Mouse (Mus musculus) embryonic facial prominence, embryonic 13.5 days (tissue): ENCODE results near the gene Cd9. TPM values are rescaled to one million over a fixed set of nuclear protein-coding genes. Genes with fewer than 3 reads are reported as not detected.

Source experiments
- ATAC-seq: fragments of 200-750 bp; cut with Nextera tagmentation; 2 replicates; pipeline ENCODE4 v1.8.0; 2017; ENCODE audit warnings: low read depth; ENCODE audit not compliant: insufficient number of reproducible peaks, insufficient read depth, low FRiP score, low TSS enrichment
- H3K27ac ChIP-seq: fragments of 300-500 bp; sonication (generic); 2 replicates; pipeline ENCODE4 v1.5.1; 2015; ENCODE audit warnings: moderate library complexity, mild to moderate bottlenecking, inconsistent platforms
- H3K27me3 ChIP-seq: fragments of 300-500 bp; sonication (generic); 2 replicates; pipeline ENCODE4 v1.6.1; 2015; ENCODE audit warnings: mild to moderate bottlenecking, inconsistent platforms
- H3K36me3 ChIP-seq: fragments of 300-500 bp; sonication (generic); 2 replicates; pipeline ENCODE4 v1.6.1; 2015; ENCODE audit warnings: mild to moderate bottlenecking, inconsistent platforms
- H3K4me1 ChIP-seq: fragments of 300-500 bp; sonication (generic); 2 replicates; pipeline ENCODE4 v1.6.1; 2015; ENCODE audit warnings: inconsistent platforms
- H3K4me2 ChIP-seq: fragments of 300-500 bp; sonication (generic); 2 replicates; pipeline ENCODE4 v1.6.1; 2015; ENCODE audit warnings: moderate library complexity, mild to moderate bottlenecking, inconsistent platforms
- H3K4me3 ChIP-seq: fragments of 300-500 bp; sonication (generic); 2 replicates; pipeline ENCODE4 v1.5.1; 2015; ENCODE audit warnings: mild to moderate bottlenecking, inconsistent platforms
- H3K9ac ChIP-seq: fragments of 300-500 bp; sonication (generic); 2 replicates; pipeline ENCODE4 v1.6.1; 2015; ENCODE audit warnings: mild to moderate bottlenecking, inconsistent platforms
- H3K9me3 ChIP-seq: fragments of 300-500 bp; sonication (generic); 2 replicates; pipeline ENCODE4 v1.6.1; 2016; ENCODE audit warnings: inconsistent platforms
- WGBS: fragments of 180-500 bp; shearing (Covaris S2); methylation state at CpG from one replicate; pipeline ENCODE4 v1.1.7; 2015; ENCODE audit warnings: mixed read lengths; 5-methylcytosine and 5-hydroxymethylcytosine counted together
- polyA plus RNA-seq: library from polyadenylated mRNA; unstranded; fragments of >200 nt; fragmentation: Nextera tagmentation; extraction: Ambion mirVana; gene quantifications from 2 replicates; pipeline ENCODE4 v1.2.1, GENCODE M21; 2015

Cd9 gene
- polyA plus RNA-seq, 1 experiment from 2014 or later, result 160 TPM

DNA sequence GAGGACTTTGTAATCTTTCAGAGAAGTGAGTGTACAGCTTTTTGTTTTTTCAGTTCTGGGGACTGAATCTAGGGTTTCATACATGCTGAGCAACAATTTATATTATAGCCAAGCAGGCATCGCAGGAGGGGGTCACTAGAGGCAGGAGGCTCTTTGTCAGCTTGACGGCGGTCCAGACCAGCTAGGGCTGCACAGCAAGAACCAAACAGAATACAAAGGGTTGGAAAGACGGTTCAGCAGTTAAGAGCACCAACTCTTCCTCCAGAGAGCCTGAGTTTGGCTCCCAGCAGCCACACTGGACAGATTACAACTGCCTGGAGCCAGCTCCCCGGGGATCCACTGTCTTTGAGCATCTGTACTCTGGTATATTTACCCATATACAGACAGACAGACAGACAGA, 40.3 kb downstream of the Cd9 start:
- Histone ChIP-seq H3K27ac (peak overlapping the region; percentile 44), H3K27me3 (no peaks in the 10 kb centered on the region), H3K4me1 (peaks cover 34% of the 10 kb centered on the region), H3K36me3 (peaks cover under 1% of the 10 kb centered on the region; the same call in 1 of the 2 replicates), H3K4me2 (no peak overlapping the region), H3K4me3 (no peak overlapping the region), H3K9me3 (no peaks in the 10 kb centered on the region), H3K9ac (no peak overlapping the region; the same call in 1 of the 2 replicates)
- no peak for ATAC-seq
- 48% methylated on average over 5 of the region's 5 CpGs for WGBS

DNA sequence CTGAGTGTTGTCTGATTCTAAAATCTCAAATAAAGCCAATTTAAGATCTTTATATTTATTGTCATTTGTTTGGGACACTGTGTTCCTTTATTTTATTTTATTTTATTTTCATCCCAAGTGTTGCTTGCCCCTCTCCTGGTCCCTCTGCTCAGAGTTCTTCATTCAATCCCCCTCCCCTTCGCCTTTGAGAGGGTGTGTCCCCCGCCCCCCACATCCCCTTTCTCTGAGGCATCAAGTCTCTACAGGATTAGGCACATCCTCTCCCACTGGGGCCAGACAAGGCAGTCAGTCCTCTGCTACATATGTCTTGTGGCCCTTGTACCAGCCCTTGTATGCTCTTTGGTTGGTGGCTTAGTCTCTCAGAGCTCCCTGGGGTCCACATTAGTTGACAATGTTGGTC, 46.9 kb downstream of the Cd9 start:
- Histone ChIP-seq H3K36me3 (no peaks in the 10 kb centered on the region), H3K27me3 (no peaks in the 10 kb centered on the region), H3K4me3 (no peak overlapping the region), H3K27ac (peak overlapping the region; percentile 63; the same call in 1 of the 2 replicates), H3K4me2 (no peak overlapping the region), H3K9ac (no peak overlapping the region), H3K4me1 (peaks cover 16% of the 10 kb centered on the region), H3K9me3 (no peaks in the 10 kb centered on the region)
- no peak for ATAC-seq
- WGBS, result 35% methylated on average over 2 of the region's 2 CpGs

DNA sequence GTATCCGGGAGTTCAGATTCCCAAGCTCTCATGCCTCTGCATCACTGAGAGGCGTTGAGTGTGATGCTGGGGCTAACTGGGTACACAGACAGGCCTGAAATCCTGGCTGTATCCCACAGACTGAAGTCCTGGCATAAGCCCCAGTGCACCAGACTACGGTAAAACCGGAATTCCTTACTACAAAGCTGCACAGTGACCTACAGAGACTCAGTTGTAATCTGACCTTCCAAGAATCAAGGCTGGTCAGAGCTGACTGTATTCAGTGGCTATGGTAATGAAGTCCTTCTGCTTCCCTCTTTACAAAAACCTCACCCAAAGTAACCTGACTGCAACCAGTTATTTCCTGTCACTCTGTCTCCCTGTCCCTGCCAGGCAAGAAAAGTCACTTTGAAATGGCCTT, 47.4 kb downstream of the Cd9 start:
- Histone ChIP-seq H3K4me2 (no peak overlapping the region), H3K27me3 (no peaks in the 10 kb centered on the region), H3K4me3 (no peak overlapping the region), H3K9me3 (no peaks in the 10 kb centered on the region), H3K27ac (peak overlapping the region; percentile 63), H3K9ac (no peak overlapping the region), H3K36me3 (no peaks in the 10 kb centered on the region), H3K4me1 (peaks cover 21% of the 10 kb centered on the region)
- WGBS, result 15% methylated on average over 4 of the region's 4 CpGs
- ATAC-seq, result no peak

- Histone ChIP-seq H3K27me3 (no peaks in the 10 kb centered on the region), H3K9me3 (no peaks in the 10 kb centered on the region), H3K36me3 (no peaks in the 10 kb centered on the region), H3K4me2 (no peak overlapping the region), H3K4me1 (peaks cover 23% of the 10 kb centered on the region), H3K9ac (no peak overlapping the region), H3K4me3 (no peak overlapping the region), H3K27ac (no peak overlapping the region)
- WGBS, result 87% methylated on average over 6 of the region's 6 CpGs
- no peak for ATAC-seq
Measured at GRCm38 (mm10) chr6:125445381-125445780, 49.2 kb downstream of the Cd9 start.

GRCm38 (mm10) chr6:125442591-125442990, 52.0 kb downstream of the Cd9 start:
- H3K9ac ChIP-seq, result no peak overlapping the region
- H3K27me3 ChIP-seq, result no peaks in the 10 kb centered on the region
- H3K4me3 ChIP-seq, result no peak overlapping the region
- H3K27ac ChIP-seq, result peak overlapping the region; percentile 53; the same call in 1 of the 2 replicates
- H3K9me3 ChIP-seq, result no peaks in the 10 kb centered on the region
- H3K36me3 ChIP-seq, result no peaks in the 10 kb centered on the region
- H3K4me1 ChIP-seq, result peaks cover 20% of the 10 kb centered on the region
- no peak overlapping the region for H3K4me2 ChIP-seq
- 49% methylated on average over 10 of the region's 10 CpGs for WGBS
- ATAC-seq, result no peak

DNA sequence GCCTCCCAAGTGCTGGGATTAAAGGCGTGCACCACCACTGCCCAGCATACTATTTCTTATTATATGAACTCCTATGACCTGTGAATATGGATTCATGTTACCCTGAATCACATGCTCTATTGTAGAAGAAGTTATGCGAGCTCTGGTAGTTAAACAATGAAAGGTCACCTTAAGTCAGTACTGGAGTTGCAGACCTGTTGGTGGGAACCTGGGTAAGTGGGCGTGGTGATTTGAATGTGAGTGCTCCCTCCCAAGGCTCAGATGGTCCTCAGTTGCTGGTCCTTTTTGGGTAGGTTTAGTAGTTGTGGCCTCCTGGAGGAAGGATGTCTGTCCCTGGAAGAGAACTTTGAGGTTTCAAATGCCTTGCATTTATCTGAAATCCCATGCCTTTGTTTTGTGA, 57.8 kb downstream of the Cd9 start:
- no peaks in the 10 kb centered on the region for H3K27me3 ChIP-seq
- no peaks in the 10 kb centered on the region for H3K4me1 ChIP-seq
- no peak overlapping the region for H3K4me2 ChIP-seq
- ATAC-seq, result no peak
- no peak overlapping the region for H3K27ac ChIP-seq
- H3K36me3 ChIP-seq, result no peaks in the 10 kb centered on the region
- H3K9ac ChIP-seq, result no peak overlapping the region
- no peaks in the 10 kb centered on the region for H3K9me3 ChIP-seq
- WGBS, result 85% methylated on average over 3 of the region's 3 CpGs
- H3K4me3 ChIP-seq, result no peak overlapping the region

- H3K9ac ChIP-seq, result no peak overlapping the region
- WGBS, result 61% methylated on average over 5 of the region's 5 CpGs
- H3K4me2 ChIP-seq, result no peak overlapping the region
- no peak overlapping the region for H3K4me3 ChIP-seq
- H3K27me3 ChIP-seq, result no peaks in the 10 kb centered on the region
- no peaks in the 10 kb centered on the region for H3K9me3 ChIP-seq
- H3K4me1 ChIP-seq, result peaks cover 8% of the 10 kb centered on the region
- ATAC-seq, result no peak
- no peak overlapping the region for H3K27ac ChIP-seq
- no peaks in the 10 kb centered on the region for H3K36me3 ChIP-seq
Measured at GRCm38 (mm10) chr6:125434735-125435518, 59.7 kb downstream of the Cd9 start.

GRCm38 (mm10) chr6:125433704-125434447, 60.7 kb downstream of the Cd9 start:
- no peaks in the 10 kb centered on the region for H3K9me3 ChIP-seq
- H3K4me2 ChIP-seq, result no peak overlapping the region
- no peak overlapping the region for H3K4me3 ChIP-seq
- peaks cover 8% of the 10 kb centered on the region for H3K4me1 ChIP-seq
- H3K27ac ChIP-seq, result no peak overlapping the region
- no peak for ATAC-seq
- no peak overlapping the region for H3K9ac ChIP-seq
- no peaks in the 10 kb centered on the region for H3K36me3 ChIP-seq
- 73% methylated on average over 6 of the region's 6 CpGs for WGBS
- no peaks in the 10 kb centered on the region for H3K27me3 ChIP-seq

DNA sequence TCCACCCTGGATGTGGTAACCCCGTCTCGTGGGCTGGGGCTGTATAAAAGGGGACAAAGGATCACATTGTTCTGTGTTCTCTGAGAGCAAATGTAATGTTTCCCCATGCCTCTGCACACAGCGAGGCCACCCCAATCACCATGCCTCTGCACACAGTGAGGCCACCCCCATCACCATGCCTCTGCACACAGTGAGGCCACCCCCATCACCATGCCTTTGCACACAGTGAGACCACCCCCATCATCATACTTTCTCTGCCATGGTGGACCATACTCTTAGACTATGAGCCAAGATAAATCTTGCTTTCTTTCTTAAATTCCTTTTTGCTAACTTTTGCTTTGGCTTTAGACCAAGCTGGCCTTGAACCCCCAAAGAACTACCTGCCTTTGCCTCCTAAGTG, 61.3 kb downstream of the Cd9 start:
- no peak for ATAC-seq
- H3K9me3 ChIP-seq, result no peaks in the 10 kb centered on the region
- peaks cover 8% of the 10 kb centered on the region for H3K4me1 ChIP-seq
- 45% methylated on average over 3 of the region's 3 CpGs for WGBS
- H3K4me3 ChIP-seq, result no peak overlapping the region
- H3K9ac ChIP-seq, result no peak overlapping the region
- H3K27me3 ChIP-seq, result no peaks in the 10 kb centered on the region
- no peak overlapping the region for H3K4me2 ChIP-seq
- no peak overlapping the region for H3K27ac ChIP-seq
- no peaks in the 10 kb centered on the region for H3K36me3 ChIP-seq

DNA sequence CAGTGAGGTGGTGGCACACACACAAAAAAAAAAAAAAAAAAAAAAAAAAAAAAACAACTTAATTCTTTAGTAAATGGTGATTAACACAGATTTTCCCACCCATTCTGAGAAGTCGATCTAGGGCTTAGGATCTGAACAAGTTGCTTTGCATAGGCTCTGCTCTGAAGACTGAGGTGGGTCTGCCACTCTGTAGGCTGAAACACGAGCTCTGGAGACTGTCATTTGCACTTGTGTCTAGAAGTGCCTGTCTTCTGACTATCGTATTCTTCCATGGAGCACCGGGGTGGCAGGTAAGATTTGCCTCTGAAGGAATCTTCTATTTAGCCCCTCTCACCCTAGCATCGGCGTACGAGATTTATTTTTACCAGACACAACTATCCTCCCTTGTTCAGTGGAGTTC, 62.1 kb downstream of the Cd9 start:
- no peak for ATAC-seq
- no peaks in the 10 kb centered on the region for H3K36me3 ChIP-seq
- no peak overlapping the region for H3K9ac ChIP-seq
- WGBS, result 71% methylated on average over 7 of the region's 7 CpGs
- no peak overlapping the region for H3K4me3 ChIP-seq
- H3K4me1 ChIP-seq, result peaks cover 9% of the 10 kb centered on the region
- H3K27ac ChIP-seq, result no peak overlapping the region
- H3K9me3 ChIP-seq, result no peaks in the 10 kb centered on the region
- H3K27me3 ChIP-seq, result no peaks in the 10 kb centered on the region
- H3K4me2 ChIP-seq, result no peak overlapping the region

GRCm38 (mm10) chr6:125430982-125431381, 63.6 kb downstream of the Cd9 start:
- Histone ChIP-seq H3K4me2 (no peak overlapping the region), H3K27me3 (no peaks in the 10 kb centered on the region), H3K9me3 (no peaks in the 10 kb centered on the region), H3K9ac (no peak overlapping the region), H3K27ac (no peak overlapping the region), H3K36me3 (no peaks in the 10 kb centered on the region), H3K4me3 (no peak overlapping the region), H3K4me1 (peaks cover 23% of the 10 kb centered on the region)
- no peak for ATAC-seq
- 55% methylated on average over 3 of the region's 3 CpGs for WGBS
